Mouse (Mus musculus): ENCODE measurements around the gene Krtap16-1.

The Krtap16-1 gene

DNA sequence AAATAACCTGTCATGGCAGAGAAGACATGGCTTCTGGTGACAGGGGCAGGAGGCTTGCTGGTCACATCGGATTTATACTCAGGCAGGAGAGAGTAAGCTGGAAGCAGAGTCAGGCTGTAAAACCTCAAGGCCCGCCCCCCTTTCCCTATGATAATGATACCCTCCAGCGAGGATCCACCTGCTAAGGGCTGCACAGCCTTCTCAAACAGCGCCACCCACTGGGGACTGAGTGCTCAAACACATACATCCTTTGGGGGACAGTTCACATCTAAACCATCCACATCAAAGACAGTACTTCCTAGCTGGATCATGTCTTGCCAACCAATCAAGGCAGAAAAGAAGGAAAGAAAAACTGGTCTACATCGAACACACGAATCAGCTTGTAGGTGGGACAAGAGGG, 22.2 kb downstream of the Krtap16-1 start:
- DNase-seq (ENCODE audit: low read depth): no peak

DNA sequence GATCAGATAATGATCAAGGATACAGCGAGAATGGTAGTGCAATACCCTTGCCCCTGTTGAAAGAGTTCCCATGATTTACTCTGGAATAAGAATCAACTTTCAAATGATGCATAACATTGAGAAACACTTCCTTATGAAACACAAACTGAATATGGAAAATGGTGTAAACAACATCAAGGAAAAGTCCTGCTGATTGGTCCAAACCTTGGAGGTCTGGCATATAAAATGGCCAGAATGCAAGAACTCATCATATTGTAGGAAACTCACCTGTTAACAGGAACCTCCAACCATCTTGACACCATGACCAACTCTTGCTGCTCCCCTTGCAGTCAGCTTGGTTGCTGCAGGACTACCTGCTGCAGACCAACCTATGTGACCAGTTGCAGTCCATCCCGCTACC, 38.2 kb downstream of the Krtap16-1 start, which contains the start of gene Krtap9-5:
Krtap9-5 (plus strand) TSS at position 301 of the 400 bp plus-strand sequence.
- no peak for DNase-seq (ENCODE audit: low read depth)

DNA sequence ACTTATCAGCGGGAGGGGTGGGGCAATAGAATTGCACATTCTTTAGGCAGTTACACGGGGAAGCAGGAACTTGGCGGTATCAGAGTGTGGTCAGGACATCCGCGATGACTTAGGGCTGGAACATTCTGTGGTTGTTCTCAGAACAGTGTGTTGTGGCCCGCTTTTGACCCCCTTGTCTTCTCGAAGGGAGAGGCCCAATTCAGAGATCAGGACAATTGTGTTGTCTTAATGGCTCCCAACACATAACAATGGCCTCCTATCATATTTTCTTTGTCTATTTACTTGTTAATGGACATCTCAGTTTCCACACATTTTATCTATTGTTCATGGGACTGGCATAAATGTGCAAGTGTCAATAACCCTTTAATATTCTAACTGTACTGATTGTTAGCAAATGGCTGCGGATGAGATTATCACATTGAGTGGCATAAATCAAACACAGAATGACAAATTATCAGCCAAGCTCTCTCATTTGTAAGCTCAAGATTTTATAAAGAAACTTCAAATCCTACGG, 48.6 kb downstream of the Krtap16-1 start:
- DNase-seq (ENCODE audit: low read depth): no peak

DNA sequence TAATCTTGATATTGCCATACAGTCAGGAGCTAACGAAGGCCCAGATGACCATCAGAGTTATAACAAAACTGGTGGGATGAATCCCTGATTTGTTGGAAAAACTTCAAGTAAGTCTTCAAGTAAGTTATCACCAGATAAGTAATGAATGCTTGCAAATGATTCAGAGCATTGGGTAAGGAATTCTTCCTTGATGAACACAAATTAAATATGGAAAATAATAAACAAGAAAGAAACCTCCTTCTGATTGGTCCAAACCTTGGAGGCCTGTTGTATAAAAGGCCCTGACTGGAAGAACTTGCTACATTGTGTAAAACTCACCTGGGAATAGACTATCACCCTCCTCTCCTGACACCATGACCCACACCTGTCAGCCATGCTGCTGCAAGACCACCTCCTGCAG, 50.4 kb downstream of the Krtap16-1 start, which contains the start of gene Krtap31-2:
Krtap31-2 (plus strand) TSS at position 301 of the 400 bp plus-strand sequence.
- no peak for DNase-seq (ENCODE audit: low read depth)

Measured in fibroblast of lung, adult 2 months (primary cell).